Mouse (Mus musculus) embryonic facial prominence, embryonic 14.5 days (tissue): ENCODE data around the gene Zbtb48. TPM values are rescaled to one million over a fixed set of nuclear protein-coding genes. Genes with fewer than 3 reads are reported as not detected.
A peak's percentile ranks its signal among the peaks of the same experiment; 100 is the strongest.

Source experiments
- ATAC-seq: fragments of 200-750 bp; cut with Nextera tagmentation; 2 replicates; pipeline ENCODE4 v1.8.0; 2017; ENCODE audit warnings: low read depth, moderate number of reproducible peaks, moderate TSS enrichment
- DNase-seq: peaks from one replicate; pipeline ENCODE4 v3.0.0-alpha.2; 2015; ENCODE audit warnings: low spot score
- H3K27ac ChIP-seq: fragments of 300-500 bp; sonication (generic); replicated peaks from 2 replicates; pipeline ENCODE4 v1.5.1; 2014; ENCODE audit warnings: low read depth, mild to moderate bottlenecking, low read length, moderate library complexity
- H3K27me3 ChIP-seq: fragments of 300-500 bp; sonication (generic); replicated peaks from 2 replicates; pipeline ENCODE4 v1.6.1; 2014; ENCODE audit warnings: low read length; ENCODE audit not compliant: control insufficient read depth, insufficient read depth
- H3K36me3 ChIP-seq: fragments of 300-500 bp; sonication (generic); 2 replicates; pipeline ENCODE4 v1.6.1; 2014; ENCODE audit warnings: low read length, mixed read lengths; ENCODE audit not compliant: control insufficient read depth, insufficient read depth
- H3K4me1 ChIP-seq: fragments of 300-500 bp; sonication (generic); 2 replicates; pipeline ENCODE4 v1.6.1; 2014; ENCODE audit warnings: antibody characterized with exemption, low read length; ENCODE audit not compliant: control insufficient read depth, insufficient read depth
- H3K4me2 ChIP-seq: fragments of 300-500 bp; sonication (generic); 2 replicates; pipeline ENCODE4 v1.6.1; 2014; ENCODE audit warnings: low read depth, mild to moderate bottlenecking, low read length, moderate library complexity, mixed read lengths
- H3K4me3 ChIP-seq: fragments of 300-500 bp; sonication (generic); 2 replicates; pipeline ENCODE4 v1.5.1; 2014; ENCODE audit warnings: low read depth, mild to moderate bottlenecking, low read length
- H3K9ac ChIP-seq: fragments of 300-500 bp; sonication (generic); 2 replicates; pipeline ENCODE4 v1.6.1; 2014; ENCODE audit warnings: low read depth, mild to moderate bottlenecking, low read length, moderate library complexity, mixed read lengths
- H3K9me3 ChIP-seq: fragments of 300-500 bp; sonication (generic); 2 replicates; pipeline ENCODE4 v1.6.1; 2016; ENCODE audit warnings: low read length; ENCODE audit not compliant: control insufficient read depth
- WGBS: fragments of 180-500 bp; shearing (Covaris S2); extraction: QIAGEN DNeasy Blood & Tissue Kit; methylation state at CpG from one replicate; pipeline ENCODE4 v1.1.7; 2014; 5-methylcytosine and 5-hydroxymethylcytosine counted together
- polyA plus RNA-seq: library from polyadenylated mRNA; unstranded; fragments of >200 nt; fragmentation: Nextera tagmentation; extraction: Ambion mirVana; gene quantifications from 2 replicates; pipeline ENCODE4 v1.2.1, GENCODE M21; 2014

Zbtb48 gene
- polyA plus RNA-seq, 1 experiment from 2014 or later: 19.0 TPM

DNA sequence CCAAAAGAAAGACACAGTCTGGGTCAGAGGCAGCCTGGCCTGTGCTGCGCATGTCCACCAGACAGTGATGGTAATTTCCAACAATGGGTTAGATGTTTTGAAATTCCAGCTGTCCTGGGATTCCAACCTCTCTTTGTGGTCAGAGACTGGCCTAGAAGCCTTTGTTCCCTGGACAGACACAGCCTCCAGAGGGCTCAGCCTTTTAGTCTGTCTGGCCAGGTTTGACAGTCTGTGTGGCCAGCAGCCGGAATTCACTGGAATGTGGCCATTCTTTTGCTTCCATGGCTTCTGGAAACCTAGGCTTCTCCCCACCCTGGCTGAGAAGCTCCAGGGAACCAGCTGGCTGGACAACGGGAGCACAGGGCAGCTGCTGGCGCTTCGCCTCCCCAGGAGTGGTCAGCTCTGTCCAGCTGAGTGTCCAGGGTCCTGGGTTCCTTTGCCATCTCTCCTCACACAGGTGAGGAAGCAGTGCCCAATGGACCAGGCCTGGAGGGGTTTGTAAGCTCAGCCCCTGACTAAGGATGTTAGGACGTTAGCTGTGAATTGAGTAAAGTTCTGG, 40.8 kb upstream of the Zbtb48 start:
- DNase-seq: no peak
- 69% methylated on average over 6 of the region's 6 CpGs for WGBS
- Histone ChIP-seq H3K4me2 (no peak overlapping the region), H3K27ac (no peak overlapping the region), H3K9ac (no peak overlapping the region), H3K4me1 (peaks cover 3% of the 10 kb centered on the region; the same call in 1 of the 2 replicates), H3K9me3 (no peaks in the 10 kb centered on the region), H3K4me3 (no peak overlapping the region), H3K36me3 (no peaks in the 10 kb centered on the region), H3K27me3 (no peaks in the 10 kb centered on the region)
- ATAC-seq: no peak

DNA sequence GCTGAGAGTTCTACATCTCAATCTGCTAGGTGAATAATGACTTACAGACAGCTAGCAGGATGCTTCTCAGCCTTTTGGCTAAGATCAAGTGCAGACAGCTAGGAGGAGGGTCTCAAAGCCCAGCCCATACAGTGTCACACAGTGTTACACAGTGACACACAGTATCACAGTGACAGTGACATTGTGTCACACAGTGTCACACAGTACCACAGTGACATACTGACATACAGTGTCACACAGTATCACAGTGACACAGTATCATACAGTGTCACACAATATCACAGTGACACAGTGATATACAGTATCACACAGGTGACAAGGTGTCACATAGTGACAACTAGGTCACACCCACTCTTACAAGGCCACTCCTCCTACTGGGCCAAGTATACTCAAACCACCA, 39.8 kb upstream of the Zbtb48 start:
- no peak overlapping the region for H3K9ac ChIP-seq
- H3K9me3 ChIP-seq: no peaks in the 10 kb centered on the region
- H3K4me1 ChIP-seq: no peaks in the 10 kb centered on the region
- H3K4me2 ChIP-seq: no peak overlapping the region
- H3K27ac ChIP-seq: no peak overlapping the region
- ATAC-seq (no peak), DNase-seq (no peak)
- no peaks in the 10 kb centered on the region for H3K27me3 ChIP-seq
- no peaks in the 10 kb centered on the region for H3K36me3 ChIP-seq
- no peak overlapping the region for H3K4me3 ChIP-seq

DNA sequence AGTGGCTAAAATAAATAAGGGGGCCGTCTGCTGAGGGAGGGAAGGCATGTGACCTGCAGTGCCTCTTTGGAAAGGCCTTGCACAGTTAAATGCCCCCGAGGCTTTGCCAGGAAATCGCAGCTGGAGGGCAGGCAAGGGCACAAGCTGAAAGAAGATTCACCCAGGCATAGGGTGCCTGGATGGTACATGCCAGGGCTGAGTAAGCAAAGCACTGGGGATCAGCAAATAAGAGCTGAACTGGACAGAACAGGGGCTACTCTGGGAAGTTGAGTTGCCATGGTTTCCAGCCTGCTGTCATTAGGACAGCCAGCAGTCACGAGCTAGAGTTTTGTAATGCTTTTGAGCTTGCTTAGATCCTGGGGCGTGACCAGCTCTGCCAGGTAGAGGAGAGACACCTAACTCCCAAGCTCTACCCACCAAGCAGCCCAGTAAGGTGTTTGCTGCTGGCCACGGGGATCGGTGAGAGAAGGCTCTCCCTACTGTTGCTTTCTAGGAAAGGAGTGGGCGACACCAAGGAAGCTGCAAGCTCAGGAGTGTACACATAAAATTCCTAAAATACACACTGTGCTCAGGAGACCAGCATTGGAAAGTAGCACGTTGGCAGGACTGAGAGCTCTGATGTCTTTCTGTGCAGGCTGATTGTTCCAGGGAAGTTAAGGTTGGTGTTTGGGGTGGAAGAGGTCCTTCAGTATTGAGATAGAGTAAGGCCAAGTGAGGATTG, 35.1 kb upstream of the Zbtb48 start:
- Histone ChIP-seq H3K36me3 (peaks cover 41% of the 10 kb centered on the region), H3K9me3 (no peaks in the 10 kb centered on the region), H3K4me2 (no peak overlapping the region), H3K4me1 (no peaks in the 10 kb centered on the region), H3K9ac (no peak overlapping the region), H3K27ac (no peak overlapping the region), H3K27me3 (no peaks in the 10 kb centered on the region), H3K4me3 (no peak overlapping the region)
- DNase-seq: no peak
- no peak for ATAC-seq
- 74% methylated on average over 9 of the region's 9 CpGs for WGBS

GRCm38 (mm10) chr4:152044609-152045008, 17.1 kb upstream of the Zbtb48 start:
- no peak overlapping the region for H3K27ac ChIP-seq
- H3K4me2 ChIP-seq: no peak overlapping the region
- peaks cover 8% of the 10 kb centered on the region for H3K4me1 ChIP-seq
- DNase-seq (no peak), ATAC-seq (no peak)
- H3K36me3 ChIP-seq: peaks cover 84% of the 10 kb centered on the region
- H3K4me3 ChIP-seq: no peak overlapping the region
- H3K9ac ChIP-seq: no peak overlapping the region
- H3K9me3 ChIP-seq: no peaks in the 10 kb centered on the region
- H3K27me3 ChIP-seq: no peaks in the 10 kb centered on the region
- WGBS: 76% methylated on average over 6 of the region's 6 CpGs

GRCm38 (mm10) chr4:152043171-152043570, 15.7 kb upstream of the Zbtb48 start:
- H3K27me3 ChIP-seq: no peaks in the 10 kb centered on the region
- no peaks in the 10 kb centered on the region for H3K9me3 ChIP-seq
- ATAC-seq: no peak
- peaks cover 71% of the 10 kb centered on the region for H3K36me3 ChIP-seq
- no peak overlapping the region for H3K4me3 ChIP-seq
- H3K4me1 ChIP-seq: peaks cover 8% of the 10 kb centered on the region
- DNase-seq: no peak
- WGBS: 85% methylated on average over 3 of the region's 3 CpGs
- H3K9ac ChIP-seq: no peak overlapping the region
- H3K27ac ChIP-seq: no peak overlapping the region
- H3K4me2 ChIP-seq: no peak overlapping the region

DNA sequence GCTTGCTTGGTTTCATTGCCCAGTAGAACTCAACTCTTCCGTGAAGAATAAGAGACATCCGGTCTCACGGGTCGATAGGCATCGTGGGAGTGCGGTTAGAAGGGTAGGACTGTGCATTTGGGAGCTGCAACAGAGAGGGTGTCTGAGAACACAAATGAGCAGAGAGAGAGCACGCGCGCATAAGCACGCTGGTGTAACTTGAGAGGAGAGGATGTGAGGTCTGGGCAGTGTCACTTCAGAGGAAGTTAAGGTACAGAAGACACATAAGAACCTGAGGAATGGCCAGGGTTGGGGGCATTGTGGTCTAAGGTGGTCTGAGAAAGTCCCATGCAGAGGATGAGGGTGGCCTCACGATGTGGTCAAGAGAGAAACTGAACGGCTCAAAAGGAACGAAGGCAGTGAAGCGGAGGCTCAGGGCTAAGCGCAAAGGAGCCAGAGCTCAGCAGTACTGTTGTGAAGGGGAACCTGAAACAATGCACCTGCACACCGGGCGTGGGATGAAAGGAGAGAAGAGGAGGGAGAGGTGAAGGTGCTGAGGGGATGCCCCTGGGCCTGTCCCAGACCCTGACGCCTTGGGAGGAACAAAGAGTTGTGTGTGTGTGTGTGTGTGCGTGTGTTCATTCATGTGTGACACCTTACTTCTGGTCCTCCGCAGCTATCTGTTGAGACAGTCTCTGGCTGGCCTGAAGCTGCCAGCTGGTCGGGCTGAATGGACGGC, 14.6 kb upstream of the Zbtb48 start:
- WGBS: 96% methylated on average over 21 of the region's 22 CpGs
- DNase-seq (no peak), ATAC-seq (no peak)
- Histone ChIP-seq H3K36me3 (peaks cover 60% of the 10 kb centered on the region), H3K27ac (no peak overlapping the region), H3K9ac (no peak overlapping the region), H3K4me3 (no peak overlapping the region), H3K4me2 (no peak overlapping the region), H3K27me3 (no peaks in the 10 kb centered on the region), H3K4me1 (peaks cover 8% of the 10 kb centered on the region), H3K9me3 (no peaks in the 10 kb centered on the region)

DNA sequence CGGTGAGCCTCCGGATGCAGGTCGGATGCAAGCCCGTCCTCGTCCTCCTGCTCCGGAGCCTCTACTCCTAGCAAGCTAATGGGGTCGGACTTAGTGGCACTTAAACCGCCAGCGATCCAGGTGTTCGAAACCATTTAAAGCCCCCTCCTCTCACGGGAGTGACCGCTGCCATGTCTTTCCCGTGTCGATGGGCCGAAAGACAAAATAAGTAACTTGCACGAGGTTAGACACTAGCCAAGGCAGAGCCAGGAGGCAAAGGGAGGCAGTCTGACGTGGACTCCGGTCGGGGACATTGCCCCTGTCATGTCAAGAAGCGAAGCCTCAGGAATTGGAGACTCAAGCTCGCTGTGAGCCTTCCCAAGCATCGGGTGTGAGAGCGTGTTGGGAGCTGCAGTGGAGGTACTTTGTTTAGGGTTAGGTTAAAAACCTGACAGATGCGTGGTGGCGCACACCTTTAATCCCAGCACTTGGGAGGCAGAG, 12.4 kb upstream of the Zbtb48 start:
- Histone ChIP-seq H3K27ac (no peak overlapping the region), H3K9me3 (no peaks in the 10 kb centered on the region), H3K36me3 (peaks cover 40% of the 10 kb centered on the region), H3K27me3 (no peaks in the 10 kb centered on the region), H3K9ac (peak overlapping the region; percentile 88), H3K4me2 (peak overlapping the region; percentile 96), H3K4me1 (peaks cover 8% of the 10 kb centered on the region), H3K4me3 (peak overlapping the region; percentile 95)
- DNase-seq (no peak), ATAC-seq (no peak)
- 6% methylated on average over 25 of the region's 25 CpGs for WGBS

DNA sequence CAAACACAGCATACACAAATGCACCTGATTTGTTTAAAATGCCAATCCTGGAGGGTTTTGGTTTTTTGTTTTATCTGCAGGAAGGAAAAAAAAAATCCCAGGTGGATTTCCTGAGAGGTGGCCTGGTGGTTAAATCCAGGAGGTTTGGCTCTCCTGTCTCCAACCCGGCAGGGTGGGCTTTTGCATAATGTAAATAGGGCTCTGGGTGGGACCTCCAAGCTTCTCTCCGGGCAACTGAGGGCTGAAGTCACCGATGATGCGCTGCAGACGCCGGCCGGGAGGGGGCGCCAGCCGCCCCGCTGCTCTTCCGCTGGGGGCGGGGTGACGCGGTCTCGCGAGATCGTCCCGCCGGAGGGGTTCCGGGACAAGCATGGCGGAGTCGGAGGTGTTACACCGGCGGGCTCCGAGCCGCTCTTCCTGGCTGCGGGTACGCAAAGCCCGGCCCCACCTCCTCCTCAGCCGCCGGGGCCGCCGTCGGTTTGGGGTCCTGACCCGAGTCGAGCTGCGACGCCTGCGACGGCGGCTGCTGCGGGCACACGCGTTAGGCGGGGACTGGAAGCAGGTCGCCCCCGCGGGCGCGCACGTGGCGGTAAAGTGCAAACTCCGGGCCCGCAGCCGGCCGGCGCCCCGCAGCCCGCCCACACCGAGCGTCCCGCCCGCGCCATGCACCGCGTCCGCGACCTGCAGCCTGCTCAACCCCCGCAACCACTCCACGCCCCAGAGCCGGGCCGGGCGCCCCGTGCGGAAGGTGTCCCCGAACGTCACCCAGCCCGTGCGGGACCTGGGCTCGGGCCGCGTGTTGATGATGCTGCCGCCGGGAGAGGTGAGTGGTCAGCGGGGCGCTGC, 11.7 kb upstream of the Zbtb48 start, which contains the start of gene Nol9:
Gene Nol9, plus strand, starts transcription at position 337 of the 846 bp plus-strand sequence.
- DNase-seq: peak; percentile 91
- Histone ChIP-seq H3K27me3 (no peaks in the 10 kb centered on the region), H3K9ac (peak within 1 kb of the TSS; percentile 88), H3K36me3 (peaks cover 33% of the 10 kb centered on the region), H3K4me1 (peaks cover 8% of the 10 kb centered on the region), H3K27ac (0 out of 2 replicates have a peak within 1 kb of the TSS, but pooled peaks have one; percentile 15), H3K4me3 (peak within 1 kb of the TSS; percentile 95), H3K4me2 (peak within 1 kb of the TSS; percentile 96), H3K9me3 (no peaks in the 10 kb centered on the region)
- ATAC-seq: peak; percentile 92
- 1% methylated on average over 37 of the region's 86 CpGs for WGBS
